Mouse (Mus musculus): ENCODE results near the gene Aox3.

Aox3 gene

GRCm38 (mm10) chr1:58197023-58197422, 84.1 kb downstream of the Aox3 start:
- DNase-seq (ENCODE audit: low read depth, low spot score): no peak

- DNase-seq (ENCODE audit: low read depth, low spot score): no peak
Measured at GRCm38 (mm10) chr1:58198386-58198785, 85.5 kb downstream of the Aox3 start.

GRCm38 (mm10) chr1:58210203-58210602, 97.3 kb downstream of the Aox3 start, which contains the start of gene Aox4:
TSS of gene Aox4 (plus strand) at chr1:58210397.
- DNase-seq (ENCODE audit: low read depth, low spot score): no peak

- DNase-seq (ENCODE audit: low read depth, low spot score): no peak
Measured at GRCm38 (mm10) chr1:58212805-58213204, 99.9 kb downstream of the Aox3 start.

GRCm38 (mm10) chr1:58213838-58214237, 100.9 kb downstream of the Aox3 start:
- no peak for DNase-seq (ENCODE audit: low read depth, low spot score)

DNA sequence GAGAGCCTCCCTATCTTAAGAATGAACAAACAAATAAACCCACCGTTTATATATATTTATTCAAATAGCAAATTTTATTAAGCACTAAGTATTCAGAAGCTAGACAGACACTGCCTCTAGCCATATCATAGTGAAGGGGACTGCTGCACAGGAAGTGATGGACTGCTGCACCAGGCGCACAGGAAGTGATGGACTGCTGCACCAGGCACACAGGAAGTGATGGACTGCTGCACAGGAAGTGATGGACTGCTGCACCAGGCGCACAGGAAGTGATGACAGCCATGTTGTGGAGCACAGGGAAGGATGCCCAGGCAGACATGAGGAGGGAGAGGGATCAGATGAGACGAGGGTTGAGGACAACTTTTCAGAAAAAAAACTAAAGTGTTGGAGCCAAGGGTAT, 102.4 kb downstream of the Aox3 start:
- DNase-seq (ENCODE audit: low read depth, low spot score): no peak

GRCm38 (mm10) chr1:58215956-58216532, 103.1 kb downstream of the Aox3 start:
- DNase-seq (ENCODE audit: low read depth, low spot score): no peak

GRCm38 (mm10) chr1:58221070-58221469, 108.1 kb downstream of the Aox3 start:
- DNase-seq (ENCODE audit: low read depth, low spot score): no peak

GRCm38 (mm10) chr1:58221879-58222278, 108.9 kb downstream of the Aox3 start:
- no peak for DNase-seq (ENCODE audit: low read depth, low spot score)

- DNase-seq (ENCODE audit: low read depth, low spot score): no peak
Measured at GRCm38 (mm10) chr1:58228086-58228485, 115.2 kb downstream of the Aox3 start.

- no peak for DNase-seq (ENCODE audit: low read depth, low spot score)
Measured at GRCm38 (mm10) chr1:58228916-58229315, 116.0 kb downstream of the Aox3 start.

DNA sequence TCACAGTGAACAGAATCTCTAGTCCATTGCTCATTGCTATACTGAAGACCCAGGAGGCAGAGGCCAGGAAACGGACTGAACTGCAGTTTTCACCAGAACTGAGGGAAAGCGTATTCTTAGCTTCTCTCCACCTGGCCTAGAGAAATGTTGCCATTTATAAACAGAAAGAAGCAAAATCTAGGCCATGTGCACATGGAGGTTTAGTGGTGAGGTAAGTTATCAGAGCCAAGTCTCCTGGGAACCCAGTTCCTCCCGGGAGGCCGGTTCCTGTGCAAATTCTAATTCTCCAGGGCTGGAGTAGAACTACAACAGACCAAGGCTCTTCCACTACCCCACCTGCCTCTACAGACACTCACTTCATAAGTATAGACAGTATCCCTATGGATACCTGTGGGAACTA, 116.8 kb downstream of the Aox3 start:
- DNase-seq (ENCODE audit: low read depth, low spot score): no peak

DNA sequence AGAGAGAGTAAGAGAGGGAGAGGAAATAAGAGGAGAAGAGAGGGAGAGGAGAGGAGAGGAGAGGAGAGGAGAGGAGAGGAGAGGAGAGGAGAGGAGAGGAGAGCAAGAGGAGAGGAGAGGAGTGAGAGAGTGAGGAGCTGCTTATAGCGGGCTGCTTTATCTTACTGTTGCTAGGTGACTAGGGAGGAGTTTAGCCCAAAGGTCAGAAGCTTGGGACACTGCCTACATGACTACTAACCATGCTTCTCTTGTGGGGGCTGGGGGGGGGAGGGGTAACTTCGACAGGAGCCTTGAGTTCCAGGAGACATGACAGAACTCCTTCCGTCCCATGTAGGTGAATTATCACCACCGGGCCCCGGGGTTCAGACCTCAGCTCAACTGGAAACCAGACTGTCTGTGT, 117.6 kb downstream of the Aox3 start:
- DNase-seq (ENCODE audit: low read depth, low spot score): no peak

DNA sequence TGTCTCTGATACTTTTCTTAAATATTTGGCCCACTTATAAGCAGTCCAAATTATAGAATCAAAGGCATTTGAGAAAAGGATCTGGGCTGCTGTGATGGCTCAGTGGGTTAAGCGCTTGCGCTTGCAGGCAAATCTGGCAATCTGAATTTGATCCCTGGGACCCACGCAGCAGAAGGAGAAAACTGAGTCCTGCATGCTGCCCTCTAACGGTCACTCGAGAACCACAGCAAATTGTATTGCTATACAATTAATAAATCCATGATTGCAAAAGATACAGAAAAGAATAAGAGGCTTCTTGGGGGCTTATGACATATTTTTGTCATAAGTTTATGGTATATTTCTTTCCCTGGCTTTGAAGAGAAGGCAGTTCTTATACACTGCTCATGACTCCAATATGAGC, 122.5 kb downstream of the Aox3 start:
- no peak for DNase-seq (ENCODE audit: low read depth, low spot score)

- DNase-seq (ENCODE audit: low read depth, low spot score): no peak
Measured at GRCm38 (mm10) chr1:58237527-58238299, 124.8 kb downstream of the Aox3 start.

DNA sequence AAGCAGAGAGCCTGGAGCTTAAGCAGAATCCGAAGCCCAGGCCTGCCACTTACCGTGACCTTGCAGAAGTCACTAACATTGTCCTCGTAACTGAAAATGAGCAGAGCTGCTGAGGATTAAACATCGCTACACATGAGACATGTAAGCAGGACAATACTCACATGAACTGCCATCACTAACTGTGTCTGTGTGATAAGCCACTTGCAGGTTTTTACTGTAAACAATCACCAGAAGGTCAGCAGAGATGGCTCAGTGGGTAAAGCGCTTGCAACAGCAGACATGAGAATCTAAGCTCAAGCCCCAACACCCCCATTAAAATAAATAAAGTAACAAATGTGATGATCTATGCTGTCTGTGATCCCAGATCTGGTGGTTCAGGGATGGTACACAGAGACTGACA, 125.5 kb downstream of the Aox3 start:
- DNase-seq (ENCODE audit: low read depth, low spot score): no peak

GRCm38 (mm10) chr1:58238961-58239360, 126.0 kb downstream of the Aox3 start:
- no peak for DNase-seq (ENCODE audit: low read depth, low spot score)

- no peak for DNase-seq (ENCODE audit: low read depth, low spot score)
Measured at GRCm38 (mm10) chr1:58240347-58240746, 127.4 kb downstream of the Aox3 start.

DNA sequence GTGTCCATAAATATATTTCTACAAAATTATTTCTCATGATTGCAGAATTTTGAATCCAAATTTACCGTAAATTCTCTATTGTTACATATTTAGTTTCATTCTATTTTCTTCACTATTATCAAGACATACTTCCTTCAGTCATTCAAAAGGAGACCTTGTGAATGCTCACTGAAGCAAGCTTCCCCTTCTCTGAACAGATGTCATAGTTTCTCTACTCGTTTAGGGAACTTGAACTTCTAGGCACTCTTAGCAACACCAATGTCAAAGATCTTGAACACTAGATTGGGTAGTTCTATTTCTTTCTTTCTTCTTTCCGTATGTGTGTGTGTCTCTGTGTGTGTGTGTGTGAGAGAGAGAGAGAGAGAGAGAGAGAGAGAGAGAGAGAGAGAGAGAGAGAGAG, 131.6 kb downstream of the Aox3 start:
- no peak for DNase-seq (ENCODE audit: low read depth, low spot score)

DNA sequence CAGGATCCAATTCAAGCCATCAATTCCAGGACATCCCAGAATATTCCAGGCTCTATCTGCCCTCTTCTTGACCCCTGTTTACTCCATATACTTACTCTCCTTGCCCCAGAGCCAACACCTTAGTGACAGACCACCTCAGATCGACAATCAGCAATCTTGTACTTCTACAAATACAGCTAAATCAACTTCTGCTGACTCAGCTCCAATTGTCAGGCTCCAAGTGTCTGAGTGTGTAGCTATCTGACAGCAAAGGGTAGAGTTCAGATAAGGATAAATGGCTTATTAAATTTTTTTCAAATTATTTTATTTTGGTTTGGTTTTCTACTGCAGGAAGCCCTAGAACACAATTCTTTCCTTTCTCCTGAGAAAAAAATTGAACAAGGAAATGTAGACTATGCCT, 135.6 kb downstream of the Aox3 start:
- DNase-seq (ENCODE audit: low read depth, low spot score): no peak

All from c-Kit-negative CD71-positive TER-119-positive erythroid progenitor cells, embryonic 14.5 days (primary cell).